Mouse (Mus musculus) cerebellum, adult 9-11 months (tissue): ENCODE measurements around the gene Prss8.
"Not testable (repeated sequence)": the region's sequence is repeated elsewhere in the genome, so short reads cannot be mapped to it uniquely, and the experiment has no call there.

Source experiments
- DNase-seq: peaks from one replicate; pipeline ENCODE4 v3.0.0; 2022

Gene Prss8

GRCm38 (mm10) chr7:127927726-127928125 is 2.2 kb downstream of the Prss8 start:
- DNase-seq, result peak; percentile 23

- no peak for DNase-seq
Measured at GRCm38 (mm10) chr7:127926846-127927245, 3.1 kb downstream of the Prss8 start.

GRCm38 (mm10) chr7:127926066-127926465 is 3.8 kb downstream of the Prss8 start:
- no peak for DNase-seq

GRCm38 (mm10) chr7:127925252-127925651 is 4.7 kb downstream of the Prss8 start:
- no peak for DNase-seq

- DNase-seq, result no peak
Measured at GRCm38 (mm10) chr7:127923714-127924113, 6.2 kb downstream of the Prss8 start.

GRCm38 (mm10) chr7:127922451-127923275 is 7.2 kb downstream of the Prss8 start:
- DNase-seq, result no peak

- no peak for DNase-seq
Measured at GRCm38 (mm10) chr7:127921516-127921915, 8.4 kb downstream of the Prss8 start.

- DNase-seq, result no peak
Measured at GRCm38 (mm10) chr7:127919290-127919689, 10.6 kb downstream of the Prss8 start.

- DNase-seq, result peak; percentile 41
Measured at GRCm38 (mm10) chr7:127918203-127918602, 11.7 kb downstream of the Prss8 start.

- peak; percentile 17 for DNase-seq
Measured at GRCm38 (mm10) chr7:127915293-127915692, 14.6 kb downstream of the Prss8 start.

GRCm38 (mm10) chr7:127912938-127913337 is 17.0 kb downstream of the Prss8 start:
- DNase-seq, result no peak

- DNase-seq, result peak; percentile 90
Measured at GRCm38 (mm10) chr7:127912190-127912871, 17.6 kb downstream of the Prss8 start, which contains the start of gene Kat8. Gene Kat8 (plus strand): TSS chr7:127912516.

GRCm38 (mm10) chr7:127908656-127909055 is 21.2 kb downstream of the Prss8 start:
- DNase-seq, result no peak

GRCm38 (mm10) chr7:127907939-127908338 is 22.0 kb downstream of the Prss8 start:
- DNase-seq, result peak; percentile 53

GRCm38 (mm10) chr7:127903971-127904796 is 25.7 kb downstream of the Prss8 start, which contains the start of gene Bckdk:
Gene Bckdk (plus strand): TSS chr7:127904082.
- DNase-seq, result peak; percentile 85

- no peak for DNase-seq
Measured at GRCm38 (mm10) chr7:127901772-127902171, 28.1 kb downstream of the Prss8 start.

- DNase-seq, result no peak
Measured at GRCm38 (mm10) chr7:127899997-127900396, 29.9 kb downstream of the Prss8 start.

GRCm38 (mm10) chr7:127898179-127898956 is 31.5 kb downstream of the Prss8 start:
- no peak for DNase-seq

- DNase-seq, result no peak
Measured at GRCm38 (mm10) chr7:127897542-127897941, 32.4 kb downstream of the Prss8 start.

GRCm38 (mm10) chr7:127896384-127896783 is 33.5 kb downstream of the Prss8 start:
- DNase-seq, result peak; percentile 77

- DNase-seq, result not testable (repeated sequence)
Measured at GRCm38 (mm10) chr7:127895891-127896290, 34.0 kb downstream of the Prss8 start.

GRCm38 (mm10) chr7:127895442-127895841 is 34.5 kb downstream of the Prss8 start, which contains the start of the genes Gm21974 and Vkorc1:
Gene Gm21974 (minus strand): TSS chr7:127895454.
Gene Vkorc1 (minus strand): TSS chr7:127895617.
- peak; percentile 98 for DNase-seq
